Mouse (Mus musculus): ENCODE measurements around the gene Cox4i2. TPM values are rescaled to one million over a fixed set of nuclear protein-coding genes. Genes with fewer than 3 reads are reported as not detected.

Cox4i2 gene
- total and polyA plus RNA-seq, 2 experiments from 2014 or later: 17.0 to 29.9 TPM

DNA sequence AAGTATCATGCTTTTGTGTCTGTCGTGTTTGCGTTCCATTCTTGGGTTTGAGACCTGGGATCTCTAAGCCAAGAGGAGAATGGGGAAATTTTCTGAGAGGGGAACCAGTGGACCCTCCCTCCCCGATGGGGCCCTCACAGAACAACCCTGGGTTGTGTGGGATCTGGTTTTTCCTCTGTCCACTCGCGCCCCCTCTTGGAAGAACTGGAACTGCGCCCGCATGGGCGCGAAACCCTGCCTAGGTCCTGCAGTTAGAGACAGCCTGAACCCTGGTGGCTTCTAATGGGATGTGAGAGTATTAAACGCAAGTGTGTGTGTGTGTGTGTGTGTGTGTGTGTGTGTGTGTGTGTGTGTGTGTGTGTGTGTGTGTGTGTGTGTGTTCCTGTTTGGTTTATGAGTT is 11.5 kb upstream of the Cox4i2 start:
- DNase-seq (ENCODE audit: low spot score) (peak; percentile 74), ATAC-seq (ENCODE audit: insufficient read depth, low read depth) (peak; percentile 53; the same call in 1 of the 2 replicates)
- 32% methylated on average over 10 of the region's 10 CpGs for WGBS
- Histone ChIP-seq H3K27me3 (ENCODE audit: control insufficient read depth, insufficient read depth, low read length) (no peaks in the 10 kb centered on the region), H3K9ac (replicated peaks; ENCODE audit: low read depth, low read length) (no peak overlapping the region), H3K4me1 (ENCODE audit: control insufficient read depth, insufficient read depth) (peaks cover 19% of the 10 kb centered on the region; the same call in 1 of the 2 replicates), H3K4me2 (ENCODE audit: low read depth, low read length) (peak overlapping the region; percentile 46), H3K9me3 (replicated peaks; ENCODE audit: control insufficient read depth, low read length) (no peaks in the 10 kb centered on the region), H3K27ac (ENCODE audit: low read depth) (peak overlapping the region; percentile 79), H3K4me3 (ENCODE audit: low read depth, low read length) (no peak overlapping the region), H3K36me3 (replicated peaks; ENCODE audit: control insufficient read depth, insufficient read depth, low read length) (no peaks in the 10 kb centered on the region)
- no peak for TF ChIP-seq EP300 (IDR thresholded peaks at IDR 0.05; ENCODE audit: low read depth)
- peak; percentile 66 for TF ChIP-seq CTCF (IDR thresholded peaks at IDR 0.05; ENCODE audit: low read depth)

DNA sequence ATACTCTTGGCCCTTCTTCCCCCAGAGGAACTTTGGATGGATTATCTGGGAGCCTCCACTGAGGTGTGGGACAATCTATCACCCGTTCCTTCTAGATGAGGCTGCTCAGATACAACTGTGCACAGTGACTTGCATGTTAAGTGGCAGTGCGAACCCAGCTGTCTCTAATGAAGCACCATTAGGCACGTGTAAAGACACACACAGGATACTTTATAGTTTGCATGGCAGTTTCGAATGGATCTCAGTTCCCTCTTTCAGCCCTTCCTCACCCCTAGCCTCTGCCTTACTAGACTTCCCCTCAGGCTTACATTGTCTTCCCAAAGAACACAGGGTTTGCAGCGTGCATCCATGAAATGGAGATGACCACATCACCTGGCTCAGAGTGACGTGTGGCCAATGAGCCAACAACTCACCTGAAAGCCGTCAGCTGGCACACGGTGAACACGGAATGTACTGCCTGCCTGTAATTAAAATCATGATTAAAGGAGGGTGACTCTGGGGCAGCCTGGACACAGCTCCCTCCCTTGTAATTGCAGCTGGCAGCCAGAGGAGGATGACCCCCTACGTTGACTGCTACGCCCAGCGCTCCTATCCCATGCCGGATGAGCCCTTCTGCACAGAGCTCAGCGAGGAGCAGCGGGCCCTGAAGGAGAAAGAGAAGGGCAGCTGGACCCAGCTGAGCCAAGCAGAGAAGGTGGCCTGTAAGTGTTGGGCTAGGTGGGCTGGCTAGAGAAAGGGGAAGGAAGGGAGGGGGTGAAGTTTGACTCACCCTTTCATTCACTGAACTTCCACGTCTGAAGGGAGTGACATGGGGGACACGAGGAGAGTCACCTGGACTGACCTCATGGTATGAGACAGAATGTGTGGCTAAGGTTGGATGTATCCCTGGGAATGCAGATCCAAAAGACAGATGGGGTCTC is 2.8 kb downstream of the Cox4i2 start:
- no peak overlapping the region for H3K27ac ChIP-seq (ENCODE audit: low read depth)
- no peak for ATAC-seq (ENCODE audit: insufficient read depth, low read depth)
- H3K9me3 ChIP-seq (replicated peaks; ENCODE audit: control insufficient read depth, low read length): no peaks in the 10 kb centered on the region
- TF ChIP-seq EP300 (IDR thresholded peaks at IDR 0.05; ENCODE audit: low read depth) (no peak), CTCF (IDR thresholded peaks at IDR 0.05; ENCODE audit: low read depth) (no peak)
- peaks cover 23% of the 10 kb centered on the region for H3K4me1 ChIP-seq (ENCODE audit: control insufficient read depth, insufficient read depth)
- H3K36me3 ChIP-seq (replicated peaks; ENCODE audit: control insufficient read depth, insufficient read depth, low read length): no peaks in the 10 kb centered on the region
- no peak overlapping the region for H3K9ac ChIP-seq (replicated peaks; ENCODE audit: low read depth, low read length)
- no peak overlapping the region for H3K4me3 ChIP-seq (ENCODE audit: low read depth, low read length)
- no peaks in the 10 kb centered on the region for H3K27me3 ChIP-seq (ENCODE audit: control insufficient read depth, insufficient read depth, low read length)
- 82% methylated on average over 17 of the region's 17 CpGs for WGBS
- no peak for DNase-seq (ENCODE audit: low spot score)
- no peak overlapping the region for H3K4me2 ChIP-seq (ENCODE audit: low read depth, low read length)

DNA sequence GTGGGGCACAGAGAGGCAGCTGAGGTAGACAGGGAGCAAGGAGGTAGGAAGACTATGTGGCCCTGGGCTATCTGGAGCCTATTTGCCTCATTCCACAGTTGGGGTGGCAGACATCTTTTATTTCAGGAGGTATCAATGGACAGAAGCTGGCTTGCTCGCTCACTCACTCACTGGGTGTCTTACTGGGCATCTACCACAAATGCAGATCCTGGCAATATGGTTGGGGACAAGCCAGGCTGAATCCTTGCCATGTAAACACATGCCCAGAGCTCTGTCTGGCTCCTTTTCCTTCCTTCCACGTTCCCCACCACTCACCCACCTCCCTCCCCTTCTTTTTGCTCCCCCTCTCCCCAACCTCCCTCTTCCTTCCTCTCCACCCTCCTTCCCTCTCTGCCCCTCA is 3.5 kb downstream of the Cox4i2 start:
- WGBS: 77% methylated on average over 2 of the region's 2 CpGs
- H3K4me1 ChIP-seq (ENCODE audit: control insufficient read depth, insufficient read depth): peaks cover 23% of the 10 kb centered on the region
- H3K27ac ChIP-seq (ENCODE audit: low read depth): no peak overlapping the region
- DNase-seq (ENCODE audit: low spot score): no peak
- no peaks in the 10 kb centered on the region for H3K36me3 ChIP-seq (replicated peaks; ENCODE audit: control insufficient read depth, insufficient read depth, low read length)
- no peak overlapping the region for H3K4me3 ChIP-seq (ENCODE audit: low read depth, low read length)
- H3K27me3 ChIP-seq (ENCODE audit: control insufficient read depth, insufficient read depth, low read length): no peaks in the 10 kb centered on the region
- no peak overlapping the region for H3K9ac ChIP-seq (replicated peaks; ENCODE audit: low read depth, low read length)
- H3K9me3 ChIP-seq (replicated peaks; ENCODE audit: control insufficient read depth, low read length): no peaks in the 10 kb centered on the region
- no peak overlapping the region for H3K4me2 ChIP-seq (ENCODE audit: low read depth, low read length)
- TF ChIP-seq EP300 (IDR thresholded peaks at IDR 0.05; ENCODE audit: low read depth): no peak
- no peak for ATAC-seq (ENCODE audit: insufficient read depth, low read depth)

DNA sequence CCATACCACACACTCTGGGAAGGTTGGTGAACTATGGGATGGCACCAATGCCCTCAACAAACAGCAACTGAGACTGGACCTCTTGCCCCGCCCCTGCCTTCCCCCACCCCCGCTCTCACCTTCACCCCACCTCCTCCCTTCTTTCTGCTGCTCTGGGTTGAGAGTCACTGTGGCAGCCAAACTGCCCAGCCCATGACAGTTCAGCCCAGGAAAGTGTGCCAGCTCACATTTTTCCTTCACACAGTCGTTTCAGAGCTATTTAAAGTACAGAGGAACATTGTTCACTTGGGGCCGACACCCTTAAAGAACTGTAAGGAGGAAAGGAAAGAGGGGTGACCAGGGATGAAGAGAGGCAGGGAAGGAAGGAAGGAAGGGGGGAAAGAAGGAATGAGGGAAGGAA is 4.4 kb downstream of the Cox4i2 start:
- H3K9me3 ChIP-seq (replicated peaks; ENCODE audit: control insufficient read depth, low read length): no peaks in the 10 kb centered on the region
- H3K4me1 ChIP-seq (ENCODE audit: control insufficient read depth, insufficient read depth): peaks cover 23% of the 10 kb centered on the region
- peak overlapping the region; percentile 52 for H3K27ac ChIP-seq (ENCODE audit: low read depth)
- no peak overlapping the region for H3K4me2 ChIP-seq (ENCODE audit: low read depth, low read length)
- no peak overlapping the region for H3K4me3 ChIP-seq (ENCODE audit: low read depth, low read length)
- DNase-seq (ENCODE audit: low spot score): no peak
- no peak for TF ChIP-seq CTCF (IDR thresholded peaks at IDR 0.05; ENCODE audit: low read depth)
- no peak for TF ChIP-seq EP300 (IDR thresholded peaks at IDR 0.05; ENCODE audit: low read depth)
- no peak overlapping the region for H3K9ac ChIP-seq (replicated peaks; ENCODE audit: low read depth, low read length)
- no peaks in the 10 kb centered on the region for H3K27me3 ChIP-seq (ENCODE audit: control insufficient read depth, insufficient read depth, low read length)
- H3K36me3 ChIP-seq (replicated peaks; ENCODE audit: control insufficient read depth, insufficient read depth, low read length): no peaks in the 10 kb centered on the region
- peak; percentile 45; the same call in 1 of the 2 replicates for ATAC-seq (ENCODE audit: insufficient read depth, low read depth)
- WGBS: 28% methylated on average over 4 of the region's 4 CpGs

DNA sequence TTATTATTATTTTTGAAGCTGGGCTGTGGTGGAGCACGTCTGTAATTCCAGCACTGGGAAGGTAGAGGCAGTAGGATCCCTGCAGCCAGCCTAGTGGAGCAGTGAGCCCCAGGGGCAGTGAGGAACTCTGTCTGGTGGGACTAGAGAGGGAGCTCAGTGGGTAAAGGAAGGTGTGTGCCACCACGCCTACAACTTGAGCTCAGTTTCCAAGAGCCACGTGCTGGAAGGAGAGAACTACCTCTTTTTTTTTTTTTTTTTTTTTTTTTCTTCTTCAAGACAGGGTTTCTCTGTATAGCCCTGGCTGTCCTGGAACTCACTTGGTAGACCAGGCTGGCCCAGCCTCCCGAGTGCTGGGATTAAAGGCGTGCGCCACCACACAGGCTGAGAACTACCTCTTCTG is 9.3 kb downstream of the Cox4i2 start:
- Histone ChIP-seq H3K27me3 (ENCODE audit: control insufficient read depth, insufficient read depth, low read length) (no peaks in the 10 kb centered on the region), H3K9me3 (replicated peaks; ENCODE audit: control insufficient read depth, low read length) (no peaks in the 10 kb centered on the region), H3K36me3 (replicated peaks; ENCODE audit: control insufficient read depth, insufficient read depth, low read length) (no peaks in the 10 kb centered on the region), H3K4me1 (ENCODE audit: control insufficient read depth, insufficient read depth) (peaks cover 7% of the 10 kb centered on the region), H3K4me2 (ENCODE audit: low read depth, low read length) (no peak overlapping the region), H3K9ac (replicated peaks; ENCODE audit: low read depth, low read length) (no peak overlapping the region), H3K27ac (ENCODE audit: low read depth) (no peak overlapping the region), H3K4me3 (ENCODE audit: low read depth, low read length) (no peak overlapping the region)
- WGBS: 69% methylated on average over 6 of the region's 6 CpGs
- no peak for TF ChIP-seq CTCF (IDR thresholded peaks at IDR 0.05; ENCODE audit: low read depth)
- no peak for TF ChIP-seq EP300 (IDR thresholded peaks at IDR 0.05; ENCODE audit: low read depth)
- DNase-seq (ENCODE audit: low spot score) (no peak), ATAC-seq (ENCODE audit: insufficient read depth, low read depth) (no peak)
